8 mouse cellular contexts compared by ENCODE assay signal in genomic region chr11:94212489-94212836, GRCm38 (mm10). TPM values are rescaled to one million over a fixed set of nuclear protein-coding genes. Genes with fewer than 3 reads are reported as not detected.
A peak's percentile ranks its signal among the peaks of the same experiment; 100 is the strongest.
DNase-seq lines count a peak whose midpoint lies in the region; ATAC-seq and TF ChIP-seq lines count a peak whose summit lies in the region.

No protein-coding gene starts in this region.

- peak; percentile 53 for DNase-seq in liver, adult 2 months (ENCODE audit: extremely low read depth, low read depth, low spot score)
- DNase-seq in liver: no peak
- DNase-seq in right cerebral cortex, adult 18-20 months: no peak
- DNase-seq in cerebellum, postnatal 25 days: no peak
- DNase-seq in urinary bladder, adult 2 months (ENCODE audit: low spot score): no peak

- H3K9ac ChIP-seq in liver, adult 2 months (ENCODE audit: low read depth, low read length): peak overlapping the region; percentile 99
- H3K9ac ChIP-seq in embryonic facial prominence, embryonic 13.5 days: peak overlapping the region; percentile 95
- H3K9ac ChIP-seq in intestine, embryonic 16.5 days (ENCODE audit: low read depth, low read length): peak overlapping the region; percentile 98

- H3K27me3 ChIP-seq in liver, adult 2 months (ENCODE audit: control insufficient read depth, insufficient read depth, low read length): no peaks in the 10 kb centered on the region
- H3K27me3 ChIP-seq in embryonic facial prominence, embryonic 13.5 days: no peaks in the 10 kb centered on the region
- no peaks in the 10 kb centered on the region for H3K27me3 ChIP-seq in intestine, embryonic 16.5 days (replicated peaks; ENCODE audit: control insufficient read depth, insufficient read depth, low read length)
- no peaks in the 10 kb centered on the region for H3K27me3 ChIP-seq in myocyte (ENCODE audit: control insufficient read depth, insufficient read depth, insufficient read length)

- no peaks in the 10 kb centered on the region for H3K9me3 ChIP-seq in embryonic facial prominence, embryonic 13.5 days
- no peaks in the 10 kb centered on the region for H3K9me3 ChIP-seq in intestine, embryonic 16.5 days (ENCODE audit: control insufficient read depth, low read length)

- peak overlapping the region; percentile 76 for H3K4me3 ChIP-seq in liver, adult 2 months (ENCODE audit: insufficient read depth, low read depth, low read length)
- peak overlapping the region; percentile 88 for H3K4me3 ChIP-seq in embryonic facial prominence, embryonic 13.5 days
- H3K4me3 ChIP-seq in intestine, embryonic 16.5 days (ENCODE audit: low read length): peak overlapping the region; percentile 96
- peak overlapping the region; percentile 51 for H3K4me3 ChIP-seq in myocyte

- TF ChIP-seq POLR2A in liver, adult 2 months (IDR thresholded peaks at IDR 0.05; ENCODE audit: extremely low read depth, insufficient read depth, low read length): no peak
- TF ChIP-seq POLR2A in myocyte (IDR thresholded peaks at IDR 0.05; ENCODE audit: insufficient read length, low read depth): no peak

- 3% methylated on average over 7 of the region's 7 CpGs for WGBS in liver, adult 2 months
- WGBS in embryonic facial prominence, embryonic 13.5 days: under 1% methylated on average over 7 of the region's 7 CpGs
- WGBS in intestine, embryonic 16.5 days: 2% methylated on average over 7 of the region's 7 CpGs

- H3K79me2 ChIP-seq in liver, adult 2 months (ENCODE audit: control insufficient read depth, insufficient read depth, low read length): peaks cover 18% of the 10 kb centered on the region
- peaks cover 20% of the 10 kb centered on the region for H3K79me2 ChIP-seq in myocyte (ENCODE audit: control insufficient read depth, insufficient read depth)

- H3ac ChIP-seq in myocyte (ENCODE audit: control insufficient read depth, insufficient read length): peak overlapping the region; percentile 67

- H3K36me3 ChIP-seq in liver, adult 2 months (ENCODE audit: control insufficient read depth, insufficient read depth, low read length): peaks cover 13% of the 10 kb centered on the region
- peaks cover 11% of the 10 kb centered on the region for H3K36me3 ChIP-seq in embryonic facial prominence, embryonic 13.5 days
- H3K36me3 ChIP-seq in intestine, embryonic 16.5 days (ENCODE audit: control insufficient read depth, insufficient read depth, low read length): peaks cover 7% of the 10 kb centered on the region; the same call in 1 of the 2 replicates
- H3K36me3 ChIP-seq in myocyte (ENCODE audit: control insufficient read depth, insufficient read depth): peaks cover 5% of the 10 kb centered on the region

- no peak for TF ChIP-seq CTCF in liver, adult 2 months (IDR thresholded peaks at IDR 0.05; ENCODE audit: low read depth, low read length)

- ATAC-seq in embryonic facial prominence, embryonic 13.5 days (ENCODE audit: insufficient number of reproducible peaks, insufficient read depth, low FRiP score, low TSS enrichment, low read depth): no peak
- no peak for ATAC-seq in intestine, embryonic 16.5 days

- H3K4me1 ChIP-seq in liver, adult 2 months (ENCODE audit: control insufficient read depth, insufficient read depth, low read length): peaks cover 8% of the 10 kb centered on the region; the same call in 1 of the 2 replicates
- H3K4me1 ChIP-seq in embryonic facial prominence, embryonic 13.5 days: peaks cover 20% of the 10 kb centered on the region
- peaks cover 3% of the 10 kb centered on the region for H3K4me1 ChIP-seq in intestine, embryonic 16.5 days (ENCODE audit: control insufficient read depth, insufficient read depth, low read length)

- peak overlapping the region; percentile 93 for H3K27ac ChIP-seq in liver, adult 2 months (replicated peaks; ENCODE audit: insufficient read depth, low read depth, low read length)
- H3K27ac ChIP-seq in embryonic facial prominence, embryonic 13.5 days: peak overlapping the region; percentile 98
- peak overlapping the region; percentile 83 for H3K27ac ChIP-seq in intestine, embryonic 16.5 days (ENCODE audit: low read length)

- H3K4me2 ChIP-seq in embryonic facial prominence, embryonic 13.5 days: peak overlapping the region; percentile 61
- peak overlapping the region; percentile 64 for H3K4me2 ChIP-seq in intestine, embryonic 16.5 days (ENCODE audit: low read depth, low read length)
- H3K4me2 ChIP-seq in myocyte (ENCODE audit: low read depth): peak overlapping the region; percentile 76

TF ChIP-seq in myocyte, 11 proteins besides CTCF, POLR2A, EP300 and RAD21:
- TF ChIP-seq TCF3 (IDR thresholded peaks at IDR 0.05; ENCODE audit: insufficient read length, low read depth): no peak
- no peak for TF ChIP-seq POLR2AphosphoS2 (IDR thresholded peaks at IDR 0.05; ENCODE audit: insufficient read length, low read depth)

RNA-seq across cellular contexts. Expression of gene Tob1, which starts 1.2 kb away (rescaled TPM):
- 39.9 and 50.1 TPM in 2 replicates for total RNA-seq in liver, adult 2 months (2014; rRNA removed)
- 47.1 and 72.2 TPM in 2 replicates for polyA plus RNA-seq in liver, adult 2 months (2012; rRNA removed)
- polyA plus RNA-seq in embryonic facial prominence, embryonic 13.5 days (2015; fragmentation: Nextera tagmentation; extraction: Ambion mirVana): 25.9 and 26.7 TPM in 2 replicates
- polyA plus RNA-seq in intestine, embryonic 16.5 days (2015; fragmentation: Nextera tagmentation; extraction: Ambion mirVana): 39.8 and 50.1 TPM in 2 replicates
- 32.8 TPM for polyA plus RNA-seq in myocyte (2012; fragmentation: generic; extraction: Trizol)
- polyA plus RNA-seq in urinary bladder, adult 2 months (2012; rRNA removed): 36.6 and 36.9 TPM in 2 replicates

RNA-seq across cellular contexts. Expression of gene Wfikkn2, which starts 33.3 kb away (rescaled TPM):
- under 0.01 TPM in 1 of 2 replicates, not detected in the other for total RNA-seq in liver, adult 2 months (2014; rRNA removed)
- 0.04 TPM in 1 of 2 replicates, not detected in the other for polyA plus RNA-seq in liver, adult 2 months (2012; rRNA removed)
- polyA plus RNA-seq in embryonic facial prominence, embryonic 13.5 days (2015; fragmentation: Nextera tagmentation; extraction: Ambion mirVana): 9.3 and 9.8 TPM in 2 replicates
- polyA plus RNA-seq in intestine, embryonic 16.5 days (2015; fragmentation: Nextera tagmentation; extraction: Ambion mirVana): 1.8 and 2.2 TPM in 2 replicates
- polyA plus RNA-seq in myocyte (2012; fragmentation: generic; extraction: Trizol): 0.80 TPM
- 3.6 and 4.7 TPM in 2 replicates for polyA plus RNA-seq in urinary bladder, adult 2 months (2012; rRNA removed)
